Mouse (Mus musculus) ES-Bruce4 (cell line): ENCODE measurements around the gene Iqca.

Source experiments
- CTCF ChIP-seq: IDR thresholded peaks from one replicate; pipeline ENCODE4 v1.8.1; 2011; ENCODE audit warnings: low read depth, low read length
- EP300 ChIP-seq: IDR thresholded peaks from 2 replicates; pipeline ENCODE4 v1.6.1; 2011; ENCODE audit warnings: low read depth, low read length; ENCODE audit not compliant: insufficient read depth
- POLR2A ChIP-seq: IDR thresholded peaks from one replicate; pipeline ENCODE4 v1.8.1; 2011; ENCODE audit warnings: low read length; ENCODE audit not compliant: insufficient read depth

- TF ChIP-seq POLR2A (no peak), CTCF (no peak), EP300 (no peak)
These were observed 154.5 kb downstream of the Iqca start for GRCm38 (mm10) chr1:89998696-89999095.
